Mouse (Mus musculus): ENCODE measurements around the gene Grem1. TPM values are rescaled to one million over a fixed set of nuclear protein-coding genes. Genes with fewer than 3 reads are reported as not detected.

Grem1 gene
- polyA plus RNA-seq, 1 experiment = 5.3 TPM

GRCm38 (mm10) chr2:113764968-113765367, 6.5 kb upstream of the Grem1 start:
- DNase-seq (ENCODE audit: extremely low spot score in 1 of 2, low spot score in 1 of 2) = no peak

- peak in 1 of 2 experiments; percentile 65 for DNase-seq (ENCODE audit: extremely low spot score in 1 of 2, low spot score in 1 of 2)
Observed at GRCm38 (mm10) chr2:113757525-113758310, 728 bp downstream of the Grem1 start.

GRCm38 (mm10) chr2:113756924-113757524, 1.4 kb downstream of the Grem1 start:
- no peak for DNase-seq (ENCODE audit: extremely low spot score in 1 of 2, low spot score in 1 of 2)

- no peak for DNase-seq (ENCODE audit: extremely low spot score in 1 of 2, low spot score in 1 of 2)
Observed at GRCm38 (mm10) chr2:113749721-113750120, 8.7 kb downstream of the Grem1 start.

GRCm38 (mm10) chr2:113749309-113749708, 9.1 kb downstream of the Grem1 start:
- DNase-seq (ENCODE audit: extremely low spot score in 1 of 2, low spot score in 1 of 2) = no peak

- no peak for DNase-seq (ENCODE audit: extremely low spot score in 1 of 2, low spot score in 1 of 2)
Observed at GRCm38 (mm10) chr2:113728581-113728980, 29.9 kb downstream of the Grem1 start.

- no peak for DNase-seq (ENCODE audit: extremely low spot score in 1 of 2, low spot score in 1 of 2)
Observed at GRCm38 (mm10) chr2:113714801-113715200, 43.6 kb downstream of the Grem1 start.

GRCm38 (mm10) chr2:113713406-113713805, 45.0 kb downstream of the Grem1 start:
- no peak for DNase-seq (ENCODE audit: extremely low spot score in 1 of 2, low spot score in 1 of 2)

- no peak for DNase-seq (ENCODE audit: extremely low spot score in 1 of 2, low spot score in 1 of 2)
Observed at GRCm38 (mm10) chr2:113707507-113707906, 50.9 kb downstream of the Grem1 start.

GRCm38 (mm10) chr2:113701507-113701906, 56.9 kb downstream of the Grem1 start:
- no peak for DNase-seq (ENCODE audit: extremely low spot score in 1 of 2, low spot score in 1 of 2)

- DNase-seq (ENCODE audit: extremely low spot score in 1 of 2, low spot score in 1 of 2) = no peak
Observed at GRCm38 (mm10) chr2:113696647-113697046, 61.8 kb downstream of the Grem1 start.

GRCm38 (mm10) chr2:113696222-113696621, 62.2 kb downstream of the Grem1 start:
- DNase-seq (ENCODE audit: extremely low spot score in 1 of 2, low spot score in 1 of 2) = no peak

Other genes with a start within 250 kb of the Grem1 start
- gene Scg5, start 70.5 kb upstream of the Grem1 start, polyA plus RNA-seq (2012; rRNA removed) = 297 and 302 TPM in 2 replicates
- gene Arhgap11a, start 90.0 kb upstream of the Grem1 start, polyA plus RNA-seq (2012; rRNA removed) = 1.9 and 2.1 TPM in 2 replicates